Mouse (Mus musculus): Measurements from ENCODE around the gene BC028528. TPM values are rescaled to one million over a fixed set of nuclear protein-coding genes. Genes with fewer than 3 reads are reported as not detected.
"Not testable (repeated sequence)": the region's sequence is repeated elsewhere in the genome, so short reads cannot be mapped to it uniquely, and the experiment has no call there.

BC028528 gene
- polyA plus RNA-seq, 1 experiment, result 14.2 TPM

DNA sequence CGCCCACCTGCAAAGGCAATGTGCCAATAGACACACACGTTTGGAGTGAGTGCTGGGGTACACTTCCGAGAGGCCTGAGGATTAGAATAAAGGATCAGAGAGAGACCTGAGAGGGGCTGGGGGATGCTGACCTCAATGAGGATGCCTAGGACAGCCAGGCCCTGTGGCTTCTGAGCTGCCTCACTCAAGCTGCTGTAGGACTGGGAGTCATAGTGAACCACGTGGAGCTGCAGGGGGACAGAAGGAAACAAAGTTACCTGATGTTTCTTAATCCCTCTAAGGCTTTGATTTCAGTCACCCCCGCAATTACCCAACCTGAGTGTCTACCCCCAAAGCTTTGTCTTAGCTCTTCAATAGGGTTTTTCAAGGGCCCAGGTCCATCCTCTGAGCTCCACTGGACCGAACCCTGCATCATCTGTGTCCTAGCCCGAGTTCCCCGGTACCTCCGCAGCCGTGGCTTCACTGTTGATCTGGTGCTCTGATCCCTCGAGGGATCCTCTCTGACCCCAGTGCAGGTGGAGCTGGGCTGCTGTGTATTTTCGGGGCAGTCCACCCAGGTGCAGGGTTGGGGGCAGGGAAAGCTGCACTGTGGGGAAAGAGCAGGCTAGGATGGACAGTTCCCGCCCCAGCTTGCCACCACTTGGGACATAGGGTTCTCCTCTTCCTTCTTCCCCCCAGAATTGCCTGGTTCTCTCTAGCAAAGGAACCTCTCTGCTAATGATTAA lies 8.2 kb upstream of the BC028528 start:
- no peak overlapping the region for H3K27ac ChIP-seq (ENCODE audit: insufficient read depth, low read length)
- TF ChIP-seq POLR2A (IDR thresholded peaks at IDR 0.05; ENCODE audit: extremely low read depth, insufficient read depth, low read length) (no peak), CTCF (IDR thresholded peaks at IDR 0.05; ENCODE audit: extremely low read depth, insufficient read depth, low read length) (no peak)
- H3K4me1 ChIP-seq (ENCODE audit: control insufficient read depth, insufficient read depth, low read length), result no peaks in the 10 kb centered on the region
- no peak overlapping the region for H3K4me3 ChIP-seq (ENCODE audit: insufficient read depth, low read length)

DNA sequence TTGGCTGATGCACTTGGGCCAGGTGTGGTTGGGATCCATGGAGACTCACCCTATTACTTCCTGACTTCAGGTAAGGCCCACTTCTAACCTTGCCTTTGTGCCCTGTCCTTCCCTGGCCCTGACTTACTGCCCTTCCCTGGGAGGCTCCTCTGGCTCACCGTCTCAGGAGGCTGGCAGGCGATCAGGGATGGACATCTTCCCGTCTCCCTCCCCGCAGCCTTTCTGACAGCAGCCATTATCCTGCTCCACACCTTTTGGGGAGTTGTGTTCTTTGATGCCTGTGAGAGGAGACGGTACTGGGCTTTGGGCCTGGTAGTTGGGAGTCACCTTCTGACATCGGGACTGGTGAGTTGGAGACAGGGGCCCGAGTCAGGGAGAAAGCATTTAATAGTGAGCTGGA lies 3.7 kb upstream of the BC028528 start:
- not testable (repeated sequence) for H3K27ac ChIP-seq (ENCODE audit: insufficient read depth, low read length); H3K4me1 ChIP-seq (ENCODE audit: control insufficient read depth, insufficient read depth, low read length)
- H3K4me3 ChIP-seq (ENCODE audit: insufficient read depth, low read length), result peak overlapping the region; percentile 96; the same call in 1 of the 2 replicates

DNA sequence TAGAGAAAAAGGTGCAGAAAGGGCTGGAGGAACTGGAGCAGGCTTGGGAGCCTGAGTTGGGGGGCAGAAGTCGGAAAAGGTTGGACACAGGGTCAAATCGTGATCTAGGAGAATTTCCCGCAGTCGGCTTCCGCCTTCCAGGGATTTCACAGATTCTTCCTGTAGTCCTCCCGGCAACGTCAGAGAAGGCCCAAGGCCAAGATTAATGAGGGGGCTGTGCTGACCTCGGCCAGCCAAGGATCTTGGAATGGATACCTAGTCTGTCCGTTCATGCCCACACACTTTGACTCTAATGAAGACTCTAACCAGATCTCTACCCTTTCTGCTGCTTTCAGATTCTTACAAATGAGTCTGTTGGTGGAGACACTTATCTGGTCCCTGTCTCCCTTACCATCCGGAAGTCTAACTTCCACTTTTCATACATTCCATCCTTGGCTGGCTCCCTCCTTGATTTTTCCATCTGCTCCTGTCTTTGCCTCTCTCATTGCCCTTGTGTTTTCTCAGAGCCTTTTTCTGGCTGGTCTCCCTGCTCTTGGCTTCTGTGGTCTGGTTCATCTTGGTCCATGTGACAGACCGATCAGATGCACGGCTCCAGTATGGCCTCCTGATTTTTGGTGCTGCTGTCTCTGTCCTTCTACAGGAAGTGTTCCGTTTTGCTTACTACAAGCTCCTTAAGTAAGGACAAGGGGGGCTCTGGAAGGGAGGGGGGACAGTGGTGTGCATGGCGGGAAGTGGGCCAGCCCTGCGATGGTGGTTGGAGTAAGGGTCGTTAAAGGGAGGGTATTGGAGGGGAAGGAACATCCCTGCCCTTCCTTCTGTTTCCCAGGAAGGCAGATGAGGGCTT lies 2.7 kb upstream of the BC028528 start:
- peak overlapping the region; percentile 96 for H3K4me3 ChIP-seq (ENCODE audit: insufficient read depth, low read length)
- 0 out of 2 replicates have a peak, but pooled peaks cover 3% of the 10 kb centered on the region for H3K4me1 ChIP-seq (ENCODE audit: control insufficient read depth, insufficient read depth, low read length)
- TF ChIP-seq POLR2A (IDR thresholded peaks at IDR 0.05; ENCODE audit: extremely low read depth, insufficient read depth, low read length) (no peak), CTCF (IDR thresholded peaks at IDR 0.05; ENCODE audit: extremely low read depth, insufficient read depth, low read length) (no peak)

DNA sequence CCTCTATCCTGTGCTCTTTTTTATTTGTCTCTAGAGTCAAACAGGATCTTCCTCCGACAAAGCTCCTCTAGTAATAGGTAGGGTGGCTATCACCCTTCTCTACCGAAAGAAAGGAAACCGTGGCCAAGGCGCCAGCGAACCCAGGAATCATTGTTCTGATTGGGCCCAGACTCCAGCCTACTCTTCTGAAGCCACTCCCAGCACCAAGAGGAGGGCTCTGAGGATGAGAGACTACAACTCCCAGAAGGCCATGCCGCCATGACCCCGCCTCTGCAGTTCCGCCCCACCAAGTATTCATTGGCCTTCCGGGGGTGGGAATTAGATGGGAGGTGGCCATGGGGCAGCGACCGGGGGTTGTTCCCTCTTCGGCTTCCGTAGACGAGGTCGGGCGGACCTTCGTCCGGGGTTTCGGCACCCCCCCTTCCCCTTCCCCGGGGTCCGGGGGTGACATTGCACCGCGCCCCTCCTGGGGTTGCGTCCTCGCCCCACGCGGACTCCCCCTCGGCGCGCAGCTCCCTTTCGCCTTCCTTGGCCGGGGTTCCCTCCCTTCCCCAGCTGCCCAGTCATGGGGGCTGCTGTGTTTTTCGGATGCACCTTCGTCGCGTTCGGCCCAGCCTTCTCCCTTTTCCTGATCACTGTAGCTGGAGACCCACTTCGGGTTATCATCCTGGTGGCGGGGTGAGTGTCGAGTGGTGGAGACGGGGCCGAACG lies 2.0 kb upstream of the BC028528 start, which contains the start of gene Aph1a:
TSS of gene Aph1a (plus strand) at position 364 of the 711 bp plus-strand sequence.
- H3K4me1 ChIP-seq (ENCODE audit: control insufficient read depth, insufficient read depth, low read length), result not testable (repeated sequence)
- Histone ChIP-seq H3K27ac (ENCODE audit: insufficient read depth, low read length) (peak within 1 kb of the TSS; percentile 95), H3K4me3 (ENCODE audit: insufficient read depth, low read length) (peak within 1 kb of the TSS; percentile 96)
- peak; percentile 78 for TF ChIP-seq POLR2A (IDR thresholded peaks at IDR 0.05; ENCODE audit: extremely low read depth, insufficient read depth, low read length)

More for the DNA sequence above, 2.7 kb upstream of the BC028528 start:
- H3K27ac ChIP-seq (ENCODE audit: insufficient read depth, low read length), result peak overlapping the region; percentile 95

DNA sequence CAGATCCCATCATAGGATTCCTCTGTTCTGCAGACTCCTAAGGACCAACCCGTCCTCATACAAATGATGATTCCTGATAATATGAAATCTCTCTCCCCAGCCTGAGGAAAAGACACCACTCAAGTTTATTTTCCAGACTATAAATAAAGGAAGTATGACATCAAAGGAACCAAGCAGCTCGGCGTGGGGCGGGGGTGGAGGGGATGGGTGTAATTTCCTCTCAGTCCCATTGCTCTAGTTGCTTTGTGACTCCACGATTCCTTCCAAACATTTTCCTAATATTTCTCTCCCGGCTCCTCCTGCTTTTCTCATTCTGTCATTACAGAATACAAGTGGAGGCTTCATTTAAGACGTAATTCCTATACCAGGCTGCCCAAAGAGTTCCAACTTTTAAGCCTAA lies 1.3 kb upstream of the BC028528 start:
- no peak overlapping the region; the same call in 1 of the 2 replicates for H3K4me3 ChIP-seq (ENCODE audit: insufficient read depth, low read length)
- H3K27ac ChIP-seq (ENCODE audit: insufficient read depth, low read length), result peak overlapping the region; percentile 56; the same call in 1 of the 2 replicates
- H3K4me1 ChIP-seq (ENCODE audit: control insufficient read depth, insufficient read depth, low read length), result 0 out of 2 replicates have a peak, but pooled peaks cover 3% of the 10 kb centered on the region
- no peak for TF ChIP-seq CTCF (IDR thresholded peaks at IDR 0.05; ENCODE audit: extremely low read depth, insufficient read depth, low read length)
- TF ChIP-seq POLR2A (IDR thresholded peaks at IDR 0.05; ENCODE audit: extremely low read depth, insufficient read depth, low read length), result no peak

DNA sequence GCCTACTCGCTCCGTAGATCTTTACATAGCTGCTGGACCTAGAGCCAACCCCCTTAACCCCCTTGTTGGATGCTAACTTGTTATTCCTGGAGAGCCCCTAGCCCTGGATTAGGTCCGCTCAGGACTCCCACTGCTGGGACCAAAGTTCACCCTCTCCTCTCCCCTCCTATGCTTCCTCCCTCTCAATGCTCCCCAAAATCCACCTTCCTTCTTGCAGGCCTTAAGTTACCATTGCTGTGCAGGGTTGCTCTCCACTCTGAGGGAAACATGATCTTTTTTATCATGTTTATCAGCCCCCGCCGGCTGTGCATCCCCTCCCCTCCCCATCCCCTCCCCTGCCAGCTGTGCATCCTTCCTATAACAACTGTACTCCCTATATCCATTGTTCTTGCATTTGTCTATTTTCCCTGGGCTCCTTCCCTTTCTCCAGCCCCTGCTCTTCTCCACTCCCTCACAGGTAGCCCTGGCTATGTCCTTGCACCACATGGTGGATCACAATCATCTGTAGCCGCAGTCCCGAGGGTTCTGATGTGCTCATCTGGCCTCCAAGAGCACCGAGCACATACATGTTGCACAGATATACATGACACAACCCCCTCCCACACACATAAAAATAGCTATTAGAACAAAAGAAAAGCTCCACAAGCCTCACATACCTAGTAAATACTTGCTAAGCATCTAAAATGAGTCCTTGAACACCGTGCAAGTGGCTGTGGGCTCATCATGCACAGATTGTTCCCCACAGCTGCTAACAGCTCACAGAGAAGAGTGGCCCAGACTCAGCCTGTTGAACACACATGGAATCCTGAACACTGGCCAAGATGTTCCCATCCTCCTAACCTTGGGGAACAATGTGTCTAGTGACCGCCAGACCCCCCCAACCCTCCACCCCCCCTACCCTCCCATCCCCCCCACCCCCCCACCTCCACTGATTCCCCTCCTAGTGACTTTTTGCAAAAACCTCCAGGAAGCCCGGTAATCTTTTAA lies 554 bp upstream of the BC028528 start:
- TF ChIP-seq POLR2A (IDR thresholded peaks at IDR 0.05; ENCODE audit: extremely low read depth, insufficient read depth, low read length) (no peak), CTCF (IDR thresholded peaks at IDR 0.05; ENCODE audit: extremely low read depth, insufficient read depth, low read length) (no peak)
- H3K4me1 ChIP-seq (ENCODE audit: control insufficient read depth, insufficient read depth, low read length), result 0 out of 2 replicates have a peak, but pooled peaks cover 3% of the 10 kb centered on the region
- H3K4me3 ChIP-seq (ENCODE audit: insufficient read depth, low read length), result no peak overlapping the region
- peak overlapping the region; percentile 90 for H3K27ac ChIP-seq (ENCODE audit: insufficient read depth, low read length)

DNA sequence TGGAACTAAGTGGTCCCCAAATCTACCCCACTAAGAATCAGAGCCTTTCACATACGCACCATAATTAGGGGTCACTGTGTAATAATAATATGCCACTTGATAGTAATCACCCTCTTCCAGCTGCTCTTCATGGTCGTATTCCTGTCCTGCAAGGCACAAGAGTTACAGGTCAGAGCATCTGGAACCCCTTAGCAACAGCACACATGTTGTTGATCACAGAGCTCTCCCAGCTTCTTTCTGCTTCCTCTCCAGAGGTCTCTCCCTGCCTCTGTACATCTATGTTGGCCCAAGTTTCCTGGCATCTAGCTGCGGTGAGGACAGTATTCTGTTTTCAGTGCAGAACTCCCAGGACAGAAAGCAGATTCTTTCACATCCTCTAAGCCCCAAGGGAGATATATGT lies 2.1 kb downstream of the BC028528 start:
- TF ChIP-seq CTCF (IDR thresholded peaks at IDR 0.05; ENCODE audit: extremely low read depth, insufficient read depth, low read length) (no peak), POLR2A (IDR thresholded peaks at IDR 0.05; ENCODE audit: extremely low read depth, insufficient read depth, low read length) (no peak)
- H3K4me1 ChIP-seq (ENCODE audit: control insufficient read depth, insufficient read depth, low read length), result 0 out of 2 replicates have a peak, but pooled peaks cover 3% of the 10 kb centered on the region

DNA sequence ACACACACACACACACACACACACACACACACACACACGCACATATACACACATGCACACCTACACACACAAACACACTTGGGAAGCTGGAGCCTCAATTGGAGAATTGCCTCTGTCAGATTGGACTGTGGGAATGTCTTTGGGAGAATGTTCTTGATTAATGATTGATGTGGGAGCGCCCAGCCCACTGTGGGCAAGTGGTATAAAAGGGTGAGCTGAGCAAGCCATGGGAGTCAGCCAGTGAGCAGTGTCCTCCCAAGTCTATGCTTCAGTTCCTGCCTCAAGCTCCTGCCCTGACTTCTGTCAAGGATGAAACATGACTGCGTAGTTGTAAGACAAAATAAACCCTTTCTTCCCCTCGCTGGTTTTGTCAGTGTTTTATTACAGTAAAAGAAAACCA lies 4.2 kb downstream of the BC028528 start:
- no peak for TF ChIP-seq POLR2A (IDR thresholded peaks at IDR 0.05; ENCODE audit: extremely low read depth, insufficient read depth, low read length)
- TF ChIP-seq CTCF (IDR thresholded peaks at IDR 0.05; ENCODE audit: extremely low read depth, insufficient read depth, low read length), result no peak
- Histone ChIP-seq H3K27ac (ENCODE audit: insufficient read depth, low read length) (no peak overlapping the region), H3K4me1 (ENCODE audit: control insufficient read depth, insufficient read depth, low read length) (peaks cover 4% of the 10 kb centered on the region; the same call in 1 of the 2 replicates), H3K4me3 (ENCODE audit: insufficient read depth, low read length) (no peak overlapping the region)

More for the DNA sequence above, 2.1 kb downstream of the BC028528 start:
- H3K27ac ChIP-seq (ENCODE audit: insufficient read depth, low read length), result no peak overlapping the region
- no peak overlapping the region for H3K4me3 ChIP-seq (ENCODE audit: insufficient read depth, low read length)
